Mouse (Mus musculus) G1E (cell line): ENCODE measurements around the gene Slc4a8.

Experiments used
- POLR2AphosphoS5 ChIP-seq: IDR thresholded peaks from 2 replicates; pipeline ENCODE4 v1.6.1; 2012; ENCODE audit warnings: low read depth, low read length, inconsistent platforms; ENCODE audit not compliant: insufficient replicate concordance
- TAL1 ChIP-seq: conservative IDR thresholded peaks from 2 replicates; pipeline ENCODE4 v1.6.1; 2012; ENCODE audit warnings: low read depth, low read length, inconsistent platforms, mixed read lengths

GRCm38 (mm10) chr15:100754805-100755497 lies 6.6 kb upstream of the Slc4a8 start:
- TF ChIP-seq TAL1 (no peak), POLR2AphosphoS5 (no peak)
